Mouse (Mus musculus): Measurements from ENCODE around the gene Zdbf2.

Gene Zdbf2

GRCm38 (mm10) chr1:63272741-63273338 lies at the start of gene Zdbf2:
Zdbf2 (plus strand) TSS chr1:63273265.
- DNase-seq (ENCODE audit: low read depth), result no peak

GRCm38 (mm10) chr1:63225009-63225408 lies 48.1 kb upstream of the Zdbf2 start:
- no peak for DNase-seq (ENCODE audit: low read depth)

DNA sequence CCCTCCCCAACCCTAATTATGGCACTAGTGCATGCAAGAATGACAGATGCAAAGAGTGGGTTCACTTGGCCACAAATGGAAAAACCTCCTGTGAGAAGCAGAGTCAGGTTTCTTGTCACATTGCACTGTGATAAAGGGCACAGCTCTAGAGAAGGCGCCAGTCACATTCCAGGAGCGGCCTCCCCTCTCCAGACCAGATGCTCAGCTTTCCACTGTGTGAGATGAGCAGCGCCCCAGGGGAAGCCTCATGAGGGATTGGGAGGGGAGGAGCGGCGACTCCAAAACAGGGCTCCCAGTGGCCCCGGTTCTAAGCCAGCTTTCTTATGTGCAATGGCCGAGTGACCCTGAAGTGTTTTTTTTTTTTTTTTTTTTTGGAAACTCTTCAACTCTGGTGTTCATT lies 47.2 kb upstream of the Zdbf2 start:
- DNase-seq (ENCODE audit: low read depth), result no peak

DNA sequence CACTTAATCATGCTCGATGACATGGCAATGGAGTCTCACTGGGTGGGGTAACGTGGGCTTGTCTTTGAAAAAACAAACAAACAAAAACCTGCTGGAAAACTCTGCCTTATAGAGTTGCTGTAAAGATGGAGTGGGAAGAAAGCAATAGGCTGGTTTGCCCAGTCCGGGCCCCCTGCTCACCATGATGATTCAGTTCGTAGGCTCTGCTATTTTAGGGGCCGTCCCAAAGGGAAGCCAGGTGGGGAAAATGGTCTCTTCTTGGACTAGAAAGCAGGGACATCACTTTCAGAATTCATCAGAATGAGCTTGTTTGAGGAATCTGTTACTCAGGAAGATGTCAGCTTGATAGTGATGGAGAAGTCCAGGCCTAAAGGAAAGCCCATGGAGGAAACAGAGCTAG lies 45.8 kb upstream of the Zdbf2 start:
- DNase-seq (ENCODE audit: low read depth), result no peak

DNA sequence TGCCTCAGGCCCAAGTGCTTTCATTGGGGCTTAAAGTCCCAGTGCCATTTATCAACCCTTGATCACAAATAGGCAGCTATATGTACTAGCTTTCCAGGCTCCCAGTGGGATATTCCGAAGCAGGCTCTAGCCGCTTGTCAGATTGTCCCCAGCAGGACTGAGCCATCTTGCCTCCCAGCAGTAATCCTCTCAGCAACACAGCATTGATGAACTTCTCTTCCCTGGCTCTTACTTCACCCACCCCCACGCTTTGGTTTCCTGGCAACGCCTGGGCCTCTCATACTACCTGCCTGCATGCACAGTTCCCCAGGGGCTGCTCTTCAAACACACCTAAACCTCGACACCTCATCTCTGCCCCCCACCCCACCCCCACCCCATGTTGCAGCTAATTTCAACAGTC lies 35.7 kb upstream of the Zdbf2 start:
- no peak for DNase-seq (ENCODE audit: low read depth)

- no peak for DNase-seq (ENCODE audit: low read depth)
Observed at GRCm38 (mm10) chr1:63239305-63239704, 33.8 kb upstream of the Zdbf2 start.

DNA sequence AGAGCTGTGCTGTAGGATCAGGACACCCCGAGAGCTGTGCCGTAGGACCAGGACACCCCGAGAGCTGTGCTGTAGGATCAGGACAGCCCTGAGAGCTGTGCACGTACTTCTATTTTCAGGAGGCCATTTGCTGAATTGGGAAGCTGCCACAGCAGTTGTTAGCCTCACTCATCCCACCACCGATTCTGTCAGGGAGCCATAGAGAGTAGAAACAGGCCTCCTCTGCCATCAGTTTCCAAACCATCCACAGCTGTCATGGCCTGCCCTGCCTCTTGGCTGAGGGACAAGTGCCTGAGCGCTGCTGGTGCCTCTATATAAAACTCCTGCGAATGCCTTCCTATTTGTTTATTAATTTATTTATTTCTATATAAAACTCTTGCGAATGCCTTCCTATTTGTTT lies 33.3 kb upstream of the Zdbf2 start:
- no peak for DNase-seq (ENCODE audit: low read depth)

- no peak for DNase-seq (ENCODE audit: low read depth)
Observed at GRCm38 (mm10) chr1:63243854-63244253, 29.2 kb upstream of the Zdbf2 start.

DNA sequence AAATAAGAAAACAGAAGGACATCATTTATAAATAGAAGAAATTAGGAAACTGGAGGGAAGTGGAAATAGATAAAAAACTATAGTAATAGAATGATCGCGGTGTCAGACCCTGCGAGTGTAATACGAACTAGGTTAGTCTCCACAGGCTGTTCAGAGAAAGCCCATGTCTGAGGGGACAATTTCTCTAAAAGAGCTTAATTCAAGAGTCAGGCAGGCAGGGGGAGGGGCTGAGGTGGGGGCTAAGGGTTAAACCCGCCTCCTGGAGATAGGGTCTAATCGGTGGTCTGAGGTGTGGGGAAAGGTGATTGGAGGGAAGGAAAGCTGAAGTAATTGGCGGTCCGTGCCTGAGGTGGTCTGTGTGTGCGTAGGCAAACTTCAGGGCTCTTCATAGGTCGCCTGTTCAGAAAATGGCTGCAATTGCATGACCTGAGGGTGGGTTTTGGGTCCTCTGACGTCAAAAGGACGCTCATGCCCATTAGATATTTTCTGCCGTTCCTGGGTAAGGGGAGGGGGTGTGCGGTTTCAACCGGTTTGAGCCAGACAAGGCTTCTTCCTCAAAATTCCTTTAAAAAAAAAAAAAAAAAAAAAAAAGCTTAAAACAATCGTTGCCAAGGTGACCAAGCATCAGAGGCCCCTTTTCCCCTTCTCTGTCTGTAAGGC lies 26.1 kb upstream of the Zdbf2 start:
- DNase-seq (ENCODE audit: low read depth), result no peak

DNA sequence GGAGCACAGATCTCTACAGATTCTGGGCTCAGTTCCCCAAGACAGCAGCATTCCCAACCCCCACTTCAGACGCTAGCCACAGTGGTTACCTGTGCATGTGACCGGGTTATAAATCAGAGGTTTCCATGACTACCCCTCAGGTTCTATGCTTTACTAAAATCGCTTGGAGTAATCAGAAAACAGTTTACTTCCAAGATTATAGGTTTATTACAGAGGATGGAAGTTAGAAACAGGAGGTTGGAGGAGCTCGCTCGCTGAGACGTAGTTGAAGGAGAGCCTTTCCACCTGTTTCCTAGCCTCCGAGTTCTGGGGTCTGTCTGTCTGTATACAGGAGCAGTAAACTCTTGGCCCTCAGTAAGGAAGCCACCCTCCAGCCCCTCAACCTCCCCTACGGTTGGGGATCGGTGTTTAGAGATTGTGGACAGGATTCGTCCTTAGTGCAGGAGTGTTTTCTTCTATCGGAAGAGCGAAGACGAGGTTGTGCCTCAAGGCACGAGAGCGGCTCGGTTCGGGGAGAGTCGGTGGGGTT lies 25.2 kb upstream of the Zdbf2 start:
- no peak for DNase-seq (ENCODE audit: low read depth)

- DNase-seq (ENCODE audit: low read depth), result no peak
Observed at GRCm38 (mm10) chr1:63248360-63248851, 24.7 kb upstream of the Zdbf2 start.

DNA sequence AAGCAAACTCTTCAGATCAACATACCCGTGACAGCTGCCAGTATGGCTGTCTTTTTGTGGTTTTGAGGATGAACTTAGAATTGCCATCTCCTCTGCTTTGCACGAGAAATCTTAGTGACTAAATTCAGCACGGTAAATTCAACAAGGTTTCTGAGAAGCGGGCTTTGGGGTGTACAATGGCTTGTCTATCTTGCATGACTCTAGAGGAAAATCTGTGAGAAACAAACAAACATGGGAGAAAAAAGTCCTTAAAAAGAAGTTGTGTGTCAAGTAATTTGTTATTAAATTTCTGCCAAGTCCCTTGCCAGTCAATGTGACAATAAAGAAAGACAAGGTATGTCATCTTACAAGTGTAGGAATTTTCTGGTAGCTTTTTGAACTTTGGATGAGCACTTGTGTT lies 23.8 kb upstream of the Zdbf2 start:
- DNase-seq (ENCODE audit: low read depth), result no peak

DNA sequence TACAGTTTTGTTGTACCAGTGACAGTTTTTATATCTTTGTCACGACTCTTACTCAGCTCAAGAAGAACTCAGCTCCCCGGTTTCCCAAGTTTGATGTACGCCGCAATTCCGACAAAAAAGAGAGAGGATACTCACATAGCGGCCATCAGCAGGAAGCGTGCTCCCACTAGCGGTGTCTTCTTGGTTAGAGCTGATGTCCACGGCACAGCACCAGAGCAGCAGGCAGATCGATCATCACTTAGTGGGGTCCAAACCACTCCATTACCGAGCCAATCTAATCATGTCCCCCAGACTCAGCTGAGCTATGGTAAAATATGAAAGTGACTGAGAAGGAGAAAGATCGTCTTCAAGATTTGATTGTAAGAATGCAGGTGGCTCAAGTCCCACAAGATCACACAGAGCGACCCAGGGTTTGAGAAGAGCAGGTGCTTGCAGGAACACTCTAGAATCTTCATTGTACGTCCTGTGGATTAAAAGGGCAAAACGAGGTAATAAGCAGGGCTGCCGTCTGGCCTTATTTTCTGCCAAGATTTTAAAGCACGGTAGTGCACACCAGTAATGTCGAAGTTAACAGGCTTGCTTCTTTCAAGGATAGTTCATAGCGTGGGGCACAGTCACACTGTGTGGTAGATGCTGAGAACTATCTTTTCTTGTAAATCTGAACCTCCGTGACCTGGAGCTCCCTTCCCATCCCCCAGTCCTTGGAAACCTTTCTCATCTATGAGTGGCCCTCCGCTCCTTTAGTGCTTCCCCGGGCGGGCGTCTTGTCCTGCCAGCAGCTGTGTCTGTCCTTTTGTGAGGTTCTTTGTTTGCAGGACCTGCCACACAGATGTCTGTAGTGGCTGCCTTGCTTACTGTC lies 20.5 kb upstream of the Zdbf2 start:
- no peak for DNase-seq (ENCODE audit: low read depth)

- no peak for DNase-seq (ENCODE audit: low read depth)
Observed at GRCm38 (mm10) chr1:63253291-63253690, 19.8 kb upstream of the Zdbf2 start.

GRCm38 (mm10) chr1:63255101-63255500 lies 18.0 kb upstream of the Zdbf2 start:
- DNase-seq (ENCODE audit: low read depth), result no peak

DNA sequence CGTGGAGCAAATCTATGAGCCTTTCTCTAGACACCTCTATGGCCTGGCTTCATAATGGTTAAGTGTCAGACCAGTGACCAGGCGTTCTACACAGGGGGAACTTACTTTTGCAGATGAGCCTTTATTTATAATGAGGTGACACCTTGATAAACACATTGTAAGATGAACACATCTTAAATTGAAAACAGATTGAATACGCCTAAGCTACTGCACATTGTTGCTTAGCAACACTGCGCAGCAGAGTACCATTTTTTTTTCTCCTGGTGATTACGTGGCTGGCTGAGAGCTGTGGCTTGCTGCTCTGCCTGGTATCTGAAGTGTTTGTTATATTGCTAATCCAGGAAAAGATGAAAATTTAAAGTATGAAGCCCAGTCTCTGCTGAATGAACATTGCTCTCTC lies 17.0 kb upstream of the Zdbf2 start:
- no peak for DNase-seq (ENCODE audit: low read depth)

DNA sequence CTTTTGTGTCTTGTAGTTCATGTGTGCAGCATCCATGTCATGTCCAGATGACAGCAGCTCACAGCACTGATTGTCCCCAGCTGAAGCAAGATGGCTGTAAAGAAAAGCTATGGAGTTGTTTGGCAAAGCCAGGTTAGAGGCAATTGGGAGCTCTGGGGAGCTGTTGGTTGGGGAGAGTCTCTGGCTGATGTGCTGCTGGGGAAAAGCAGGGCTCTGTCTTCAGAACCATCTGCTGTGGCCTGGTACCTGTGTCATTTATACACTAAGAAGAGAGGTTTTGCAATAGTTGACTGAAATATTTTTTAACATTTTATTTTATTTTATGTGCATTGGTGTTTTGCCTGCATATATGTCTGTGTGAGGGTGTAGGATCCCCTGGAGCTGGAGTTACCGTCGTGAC lies 14.6 kb upstream of the Zdbf2 start:
- no peak for DNase-seq (ENCODE audit: low read depth)

DNA sequence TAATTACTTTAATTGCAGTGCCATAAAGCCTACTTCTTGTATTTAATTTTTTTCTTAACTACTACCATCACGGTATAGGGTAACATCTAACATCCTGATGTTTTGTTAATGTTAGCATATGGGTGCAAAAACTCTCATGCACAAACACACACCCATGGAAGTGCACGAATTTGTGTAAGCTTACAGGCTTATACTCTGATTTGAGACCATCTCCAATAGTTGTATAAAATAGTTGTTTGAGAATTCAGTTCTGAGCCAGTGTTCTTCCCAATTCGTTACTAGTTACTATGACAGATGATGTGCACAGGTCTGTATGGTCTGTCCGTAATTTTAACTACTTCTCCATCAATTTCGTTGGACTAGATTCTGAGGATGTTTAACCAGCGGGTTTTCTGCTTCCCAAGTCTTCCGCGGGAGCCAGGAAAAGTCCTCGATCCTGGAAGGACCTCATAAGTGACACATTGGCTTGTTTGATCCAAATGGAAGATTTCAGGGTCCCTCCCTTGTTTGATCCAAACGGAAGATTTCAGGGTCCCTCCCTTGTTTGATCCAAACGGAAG lies 13.7 kb upstream of the Zdbf2 start:
- no peak for DNase-seq (ENCODE audit: low read depth)

DNA sequence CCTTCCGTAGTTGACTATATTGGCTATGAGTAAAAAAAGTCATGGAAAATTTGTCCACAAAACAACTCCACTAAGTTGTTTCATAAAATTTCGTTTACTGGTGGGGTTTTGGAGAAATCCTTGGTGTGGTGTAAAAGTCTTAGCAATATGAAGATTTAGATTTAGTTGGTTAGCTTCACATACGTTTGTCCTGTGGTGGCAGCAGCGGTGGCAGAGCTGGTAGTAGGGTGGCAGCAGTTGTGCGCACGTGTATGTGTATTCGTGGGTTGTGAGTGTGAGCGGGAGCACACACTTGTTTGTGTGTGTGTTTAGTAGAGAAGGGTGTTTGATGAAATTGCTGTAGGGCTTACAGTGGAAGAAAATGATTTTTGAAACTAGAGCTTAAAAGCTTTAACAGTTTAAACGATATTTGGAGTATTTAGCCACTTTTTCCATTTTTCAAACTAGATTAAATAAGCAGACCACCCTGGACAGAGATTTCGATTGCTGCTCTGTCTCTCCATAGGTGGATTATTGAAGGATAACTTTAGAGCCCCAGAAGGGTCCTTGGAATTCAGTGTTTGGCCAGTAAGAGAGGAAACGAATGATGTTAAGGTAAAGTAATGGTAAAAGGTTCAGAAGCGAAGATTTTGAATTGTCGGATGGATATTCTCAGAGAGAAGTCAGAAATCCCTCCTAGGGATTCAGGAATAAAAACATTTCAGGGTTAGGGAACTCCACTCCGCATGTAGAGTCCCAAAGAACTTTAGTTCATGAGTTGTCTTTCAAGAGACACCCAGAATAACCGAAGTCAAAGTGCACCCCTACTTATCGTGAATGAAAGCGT lies 12.9 kb upstream of the Zdbf2 start:
- no peak for DNase-seq (ENCODE audit: low read depth)

- DNase-seq (ENCODE audit: low read depth), result no peak
Observed at GRCm38 (mm10) chr1:63260742-63261033, 12.4 kb upstream of the Zdbf2 start.

- no peak for DNase-seq (ENCODE audit: low read depth)
Observed at GRCm38 (mm10) chr1:63261041-63261590, 11.9 kb upstream of the Zdbf2 start.

DNA sequence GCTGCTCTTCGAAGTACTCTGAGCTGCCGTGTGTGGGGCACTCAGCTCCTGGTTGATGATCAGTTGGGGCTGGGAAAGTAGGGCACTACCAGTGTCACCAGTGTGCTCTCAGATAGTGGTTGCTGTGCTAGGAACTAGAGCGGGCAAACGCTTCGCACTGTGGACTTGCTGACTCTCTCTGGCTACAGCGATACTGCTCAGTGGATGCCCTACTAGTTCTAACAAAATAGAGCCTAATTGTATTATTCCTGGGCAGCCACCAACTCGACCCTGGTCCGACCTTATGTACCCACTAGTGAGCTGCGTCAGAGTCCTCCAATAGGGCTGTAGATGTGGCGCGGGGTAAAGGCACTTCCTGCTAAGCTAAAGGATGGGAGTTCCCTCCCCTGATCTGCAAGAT lies 9.4 kb upstream of the Zdbf2 start:
- DNase-seq (ENCODE audit: low read depth), result no peak

Data from NIH3T3 (cell line).